Mouse (Mus musculus) small intestine, adult 2 months (tissue): Measurements from ENCODE around the gene Fbf1.

Source experiments
- CTCF ChIP-seq: fragments of 200-500 bp; IDR thresholded peaks from 2 replicates; pipeline ENCODE4 v1.5.1; 2012; ENCODE audit warnings: low read depth, mild to moderate bottlenecking, control low read depth, inconsistent platforms, low read length, moderate library complexity, mixed read lengths; ENCODE audit not compliant: insufficient replicate concordance, insufficient read length; ENCODE audit errors: extremely low read depth
- POLR2A ChIP-seq: fragments of 200-500 bp; IDR thresholded peaks from 2 replicates; pipeline ENCODE4 v1.6.1; 2012; ENCODE audit warnings: low read depth, mild to moderate bottlenecking, control low read depth, inconsistent platforms, low read length, moderate library complexity

- TF ChIP-seq POLR2A (peak; percentile 65; the same call in 1 of the 2 replicates), CTCF (peak; percentile 81)
Observed at GRCm38 (mm10) chr11:116138468-116139138, 29.4 kb downstream of the Fbf1 start, which contains the start of gene Mrpl38.
